Mouse (Mus musculus) liver, embryonic 13.5 days (tissue): ENCODE results near the gene Slc23a2. TPM values are rescaled to one million over a fixed set of nuclear protein-coding genes. Genes with fewer than 3 reads are reported as not detected.

Experiments used
- ATAC-seq: fragments of 200-750 bp; cut with Nextera tagmentation; 2 replicates; pipeline ENCODE4 v1.8.0; 2017; ENCODE audit warnings: low read depth, mild to moderate bottlenecking, moderate number of reproducible peaks, moderate library complexity
- DNase-seq: peaks from one replicate; pipeline ENCODE4 v3.0.0; 2022
- H3K27ac ChIP-seq: fragments of 300-500 bp; sonication (generic); 2 replicates; pipeline ENCODE4 v1.5.1; 2015; ENCODE audit warnings: moderate library complexity, mild to moderate bottlenecking, inconsistent platforms
- H3K27me3 ChIP-seq: fragments of 300-500 bp; sonication (generic); 2 replicates; pipeline ENCODE4 v1.6.1; 2015; ENCODE audit warnings: mild to moderate bottlenecking, inconsistent platforms
- H3K36me3 ChIP-seq: fragments of 300-500 bp; sonication (generic); 2 replicates; pipeline ENCODE4 v1.6.1; 2015; ENCODE audit warnings: mild to moderate bottlenecking, inconsistent platforms
- H3K4me1 ChIP-seq: fragments of 300-500 bp; sonication (generic); replicated peaks from 2 replicates; pipeline ENCODE4 v1.6.1; 2015; ENCODE audit warnings: inconsistent platforms
- H3K4me2 ChIP-seq: fragments of 300-500 bp; sonication (generic); 2 replicates; pipeline ENCODE4 v1.6.1; 2015; ENCODE audit warnings: inconsistent platforms, mild to moderate bottlenecking, moderate library complexity
- H3K4me3 ChIP-seq: fragments of 300-500 bp; sonication (generic); replicated peaks from 2 replicates; pipeline ENCODE4 v1.5.1; 2015; ENCODE audit warnings: mild to moderate bottlenecking, inconsistent platforms
- H3K9ac ChIP-seq: fragments of 300-500 bp; sonication (generic); 2 replicates; pipeline ENCODE4 v1.6.1; 2015; ENCODE audit warnings: mild to moderate bottlenecking, inconsistent platforms
- H3K9me3 ChIP-seq: fragments of 300-500 bp; sonication (generic); replicated peaks from 2 replicates; pipeline ENCODE4 v1.6.1; 2016; ENCODE audit warnings: inconsistent platforms
- WGBS: fragments of 180-500 bp; shearing (Covaris S2); methylation state at CpG from one replicate; pipeline ENCODE4 v1.1.7; 2015; ENCODE audit not compliant: insufficient replicate concordance; 5-methylcytosine and 5-hydroxymethylcytosine counted together
- polyA plus RNA-seq: library from polyadenylated mRNA; unstranded; fragments of >200 nt; fragmentation: Nextera tagmentation; extraction: Ambion mirVana; gene quantifications from 2 replicates; pipeline ENCODE4 v1.2.1, GENCODE M21; 2015

The Slc23a2 gene
- polyA plus RNA-seq, 1 experiment from 2014 or later: 2.8 TPM

- H3K9me3 ChIP-seq: no peaks in the 10 kb centered on the region
- no peaks in the 10 kb centered on the region for H3K27me3 ChIP-seq
- peaks cover 6% of the 10 kb centered on the region for H3K4me1 ChIP-seq
- H3K9ac ChIP-seq: no peak overlapping the region
- WGBS: 56% methylated on average over 4 of the region's 4 CpGs
- no peak overlapping the region for H3K27ac ChIP-seq
- DNase-seq: no peak
- no peak overlapping the region for H3K4me3 ChIP-seq
- ATAC-seq: no peak
- H3K36me3 ChIP-seq: no peaks in the 10 kb centered on the region
- no peak overlapping the region for H3K4me2 ChIP-seq
Measured at GRCm38 (mm10) chr2:132157482-132157881, 12.6 kb upstream of the Slc23a2 start.

GRCm38 (mm10) chr2:132152670-132153069 is 7.8 kb upstream of the Slc23a2 start:
- H3K4me2 ChIP-seq: no peak overlapping the region
- no peak overlapping the region for H3K9ac ChIP-seq
- WGBS: 34% methylated on average over 5 of the region's 5 CpGs
- H3K4me1 ChIP-seq: peaks cover 8% of the 10 kb centered on the region
- H3K36me3 ChIP-seq: no peaks in the 10 kb centered on the region
- H3K27ac ChIP-seq: no peak overlapping the region
- DNase-seq (no peak), ATAC-seq (no peak)
- H3K4me3 ChIP-seq: no peak overlapping the region
- no peaks in the 10 kb centered on the region for H3K9me3 ChIP-seq
- peaks cover 7% of the 10 kb centered on the region for H3K27me3 ChIP-seq

DNA sequence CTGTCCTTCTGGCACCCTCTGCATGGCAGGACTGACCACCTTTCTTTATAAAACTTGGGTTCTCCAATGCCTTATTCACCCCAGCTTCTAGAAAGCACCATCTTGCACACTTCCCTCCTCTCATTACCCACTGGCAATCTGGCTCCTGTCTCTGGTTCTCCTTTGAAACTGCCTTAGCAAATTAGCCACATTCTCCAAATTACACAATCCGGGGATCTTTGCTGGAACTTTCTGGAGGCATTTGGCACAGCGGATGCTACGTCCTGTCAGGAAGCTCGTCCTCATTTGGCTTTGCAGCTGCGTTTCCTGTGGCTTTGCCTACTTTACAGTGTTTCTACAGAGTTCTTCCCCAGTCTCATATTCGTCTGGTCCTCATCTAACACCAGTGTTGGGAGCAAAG is 6.7 kb upstream of the Slc23a2 start:
- H3K9ac ChIP-seq: no peak overlapping the region
- DNase-seq (no peak), ATAC-seq (no peak)
- no peak overlapping the region for H3K27ac ChIP-seq
- H3K9me3 ChIP-seq: no peaks in the 10 kb centered on the region
- H3K27me3 ChIP-seq: peaks cover 16% of the 10 kb centered on the region
- no peak overlapping the region for H3K4me3 ChIP-seq
- 22% methylated on average over 6 of the region's 6 CpGs for WGBS
- H3K4me2 ChIP-seq: no peak overlapping the region
- H3K4me1 ChIP-seq: peaks cover 19% of the 10 kb centered on the region
- H3K36me3 ChIP-seq: no peaks in the 10 kb centered on the region

- Histone ChIP-seq H3K4me3 (no peak overlapping the region), H3K27ac (no peak overlapping the region), H3K36me3 (no peaks in the 10 kb centered on the region), H3K9me3 (no peaks in the 10 kb centered on the region), H3K4me1 (peaks cover 20% of the 10 kb centered on the region), H3K9ac (no peak overlapping the region), H3K27me3 (peaks cover 21% of the 10 kb centered on the region), H3K4me2 (no peak overlapping the region)
- ATAC-seq: no peak
- WGBS: 46% methylated on average over 1 of the region's 1 CpGs
- no peak for DNase-seq
Measured at GRCm38 (mm10) chr2:132150926-132151325, 6.0 kb upstream of the Slc23a2 start.

DNA sequence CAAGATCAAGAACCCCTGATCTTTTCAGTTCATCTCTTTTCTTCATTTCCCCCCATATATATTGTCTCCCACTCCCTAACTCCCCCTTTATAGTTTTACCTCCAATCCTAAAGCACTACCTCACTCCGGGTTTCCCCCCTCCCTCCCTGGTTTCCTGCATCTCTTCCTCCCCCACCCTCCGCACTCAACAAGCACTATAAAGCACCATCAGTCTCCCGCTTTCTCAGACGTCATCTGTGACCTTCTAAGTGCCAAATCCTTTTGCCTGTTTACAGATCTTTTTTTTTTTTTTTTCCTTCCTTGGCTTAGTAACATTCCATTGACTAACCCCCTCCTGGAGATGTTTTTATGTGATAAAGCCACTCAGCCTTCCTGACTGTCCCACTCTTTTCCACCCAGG is 1.6 kb upstream of the Slc23a2 start:
- ATAC-seq: no peak
- H3K27me3 ChIP-seq: peaks cover 40% of the 10 kb centered on the region
- WGBS: 27% methylated on average over 4 of the region's 4 CpGs
- H3K4me1 ChIP-seq: peaks cover 29% of the 10 kb centered on the region
- H3K9ac ChIP-seq: no peak overlapping the region
- H3K9me3 ChIP-seq: no peaks in the 10 kb centered on the region
- no peak overlapping the region for H3K4me2 ChIP-seq
- no peak overlapping the region for H3K27ac ChIP-seq
- 0 out of 2 replicates have a peak, but pooled peaks cover 3% of the 10 kb centered on the region for H3K36me3 ChIP-seq
- no peak overlapping the region for H3K4me3 ChIP-seq
- DNase-seq: no peak

GRCm38 (mm10) chr2:132143943-132144927 is 673 bp downstream of the Slc23a2 start:
- Histone ChIP-seq H3K27me3 (peaks cover 35% of the 10 kb centered on the region), H3K4me2 (peak overlapping the region; percentile 96), H3K9me3 (no peaks in the 10 kb centered on the region), H3K4me3 (peak overlapping the region; percentile 79), H3K27ac (no peak overlapping the region), H3K9ac (peak overlapping the region; percentile 80), H3K36me3 (0 out of 2 replicates have a peak, but pooled peaks cover 3% of the 10 kb centered on the region), H3K4me1 (peaks cover 29% of the 10 kb centered on the region)
- DNase-seq (no peak), ATAC-seq (no peak; the same call in 1 of the 2 replicates)
- WGBS: 6% methylated on average over 47 of the region's 66 CpGs

GRCm38 (mm10) chr2:132142606-132143005 is 2.3 kb downstream of the Slc23a2 start:
- ATAC-seq (no peak), DNase-seq (no peak)
- Histone ChIP-seq H3K9ac (no peak overlapping the region), H3K4me2 (no peak overlapping the region), H3K9me3 (no peaks in the 10 kb centered on the region), H3K4me3 (no peak overlapping the region), H3K36me3 (0 out of 2 replicates have a peak, but pooled peaks cover 3% of the 10 kb centered on the region), H3K27me3 (peaks cover 35% of the 10 kb centered on the region), H3K4me1 (peaks cover 27% of the 10 kb centered on the region), H3K27ac (no peak overlapping the region)
- WGBS: 80% methylated on average over 8 of the region's 8 CpGs

GRCm38 (mm10) chr2:132140536-132140935 is 4.4 kb downstream of the Slc23a2 start:
- ATAC-seq: no peak
- 72% methylated on average over 10 of the region's 10 CpGs for WGBS
- no peak overlapping the region for H3K4me3 ChIP-seq

GRCm38 (mm10) chr2:132139099-132139498 is 5.8 kb downstream of the Slc23a2 start:
- WGBS: 66% methylated on average over 2 of the region's 2 CpGs
- Histone ChIP-seq H3K4me3 (no peak overlapping the region), H3K9ac (no peak overlapping the region), H3K4me1 (peaks cover 12% of the 10 kb centered on the region), H3K9me3 (no peaks in the 10 kb centered on the region), H3K4me2 (no peak overlapping the region), H3K27ac (no peak overlapping the region), H3K36me3 (0 out of 2 replicates have a peak, but pooled peaks cover 3% of the 10 kb centered on the region), H3K27me3 (peaks cover 3% of the 10 kb centered on the region)
- DNase-seq: no peak
- ATAC-seq: no peak

More at GRCm38 (mm10) chr2:132140536-132140935, 4.4 kb downstream of the Slc23a2 start:
- Histone ChIP-seq H3K4me1 (peaks cover 15% of the 10 kb centered on the region), H3K27ac (no peak overlapping the region), H3K9me3 (no peaks in the 10 kb centered on the region), H3K27me3 (peaks cover 17% of the 10 kb centered on the region), H3K36me3 (0 out of 2 replicates have a peak, but pooled peaks cover 3% of the 10 kb centered on the region), H3K9ac (no peak overlapping the region), H3K4me2 (no peak overlapping the region)
- no peak for DNase-seq

- no peak for ATAC-seq
- Histone ChIP-seq H3K4me2 (no peak overlapping the region), H3K27ac (no peak overlapping the region), H3K36me3 (no peaks in the 10 kb centered on the region), H3K9me3 (no peaks in the 10 kb centered on the region), H3K27me3 (no peaks in the 10 kb centered on the region), H3K4me1 (peaks cover 17% of the 10 kb centered on the region), H3K9ac (no peak overlapping the region), H3K4me3 (no peak overlapping the region)
- DNase-seq: peak; percentile 19
- 76% methylated on average over 8 of the region's 8 CpGs for WGBS
Measured at GRCm38 (mm10) chr2:132135876-132136637, 8.9 kb downstream of the Slc23a2 start.

GRCm38 (mm10) chr2:132134758-132135157 is 10.2 kb downstream of the Slc23a2 start:
- Histone ChIP-seq H3K9me3 (no peaks in the 10 kb centered on the region), H3K9ac (no peak overlapping the region), H3K36me3 (no peaks in the 10 kb centered on the region), H3K27ac (no peak overlapping the region), H3K27me3 (no peaks in the 10 kb centered on the region), H3K4me2 (no peak overlapping the region), H3K4me3 (no peak overlapping the region), H3K4me1 (peaks cover 18% of the 10 kb centered on the region)
- no peak for ATAC-seq
- WGBS: 70% methylated on average over 4 of the region's 4 CpGs
- DNase-seq: no peak
